Mouse (Mus musculus): ENCODE measurements around the gene Olfr681. TPM values are rescaled to one million over a fixed set of nuclear protein-coding genes. Genes with fewer than 3 reads are reported as not detected.
"Not testable (repeated sequence)": the region's sequence is repeated elsewhere in the genome, so short reads cannot be mapped to it uniquely, and the experiment has no call there.

Olfr681 gene
- not detected in 2 replicates for polyA plus RNA-seq (2012; rRNA removed)

DNA sequence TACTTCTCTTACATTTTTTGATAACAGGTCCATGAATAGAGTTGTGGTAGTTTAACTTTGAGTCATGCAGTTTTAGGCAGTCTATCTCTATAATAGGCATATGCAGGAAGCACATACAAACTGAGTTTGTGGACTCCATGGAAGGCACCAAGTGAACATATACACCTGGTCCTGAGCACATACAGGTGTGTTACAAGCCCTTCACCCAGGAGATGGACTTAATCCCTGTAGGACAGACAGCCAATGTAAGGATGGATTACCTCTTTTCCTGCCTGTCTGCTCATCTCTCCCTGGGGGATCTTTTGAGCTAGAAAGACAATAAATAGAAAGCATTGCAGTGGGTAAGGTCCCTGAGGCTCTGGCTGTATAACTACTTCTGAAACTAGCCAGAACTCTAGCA, at the start of gene Olfr681:
Gene Olfr681, plus strand, starts transcription at position 301 of the 400 bp plus-strand sequence.
- DNase-seq (ENCODE audit: low read depth), result no peak
- TF ChIP-seq CTCF (IDR thresholded peaks at IDR 0.05; ENCODE audit: borderline replicate concordance, extremely low read depth, insufficient read depth, insufficient read length), result no peak
- no peak for TF ChIP-seq POLR2A (IDR thresholded peaks at IDR 0.05; ENCODE audit: borderline replicate concordance, extremely low read depth, insufficient read depth, insufficient read length, poor library complexity, severe bottlenecking)

GRCm38 (mm10) chr7:105080905-105081304, 35.7 kb upstream of the Olfr681 start, which contains the start of gene Olfr679:
Gene Olfr679 (plus strand): TSS chr7:105081205.
- DNase-seq (ENCODE audit: low read depth), result no peak
- no peak for TF ChIP-seq CTCF (IDR thresholded peaks at IDR 0.05; ENCODE audit: borderline replicate concordance, extremely low read depth, insufficient read depth, insufficient read length)
- TF ChIP-seq POLR2A (IDR thresholded peaks at IDR 0.05; ENCODE audit: borderline replicate concordance, extremely low read depth, insufficient read depth, insufficient read length, poor library complexity, severe bottlenecking), result no peak

DNA sequence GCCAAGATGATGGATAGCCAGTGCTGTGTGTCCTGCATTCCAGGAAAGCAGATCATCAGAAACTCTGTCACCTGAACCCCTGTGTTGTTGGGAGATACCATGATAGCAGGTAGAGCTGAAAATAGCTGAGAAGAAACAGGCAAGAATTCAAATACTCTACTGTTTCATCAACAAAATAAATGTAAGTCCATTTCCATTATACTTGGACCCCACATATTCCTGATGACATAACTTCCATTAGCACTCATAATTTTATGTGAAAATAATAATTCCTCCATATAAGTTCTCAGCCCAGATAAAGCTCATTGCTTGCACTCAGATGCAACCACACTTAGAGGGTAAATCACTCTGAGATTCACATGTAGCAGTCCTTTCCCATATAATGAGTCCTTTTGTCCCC, 23.9 kb upstream of the Olfr681 start, which contains the start of gene Olfr680-ps1:
Gene Olfr680-ps1, minus strand, starts transcription at position 101 of the 400 bp plus-strand sequence.
- DNase-seq (ENCODE audit: low read depth), result not testable (repeated sequence)

- no peak for DNase-seq (ENCODE audit: low read depth)
- TF ChIP-seq CTCF (IDR thresholded peaks at IDR 0.05; ENCODE audit: borderline replicate concordance, extremely low read depth, insufficient read depth, insufficient read length) (no peak), POLR2A (IDR thresholded peaks at IDR 0.05; ENCODE audit: borderline replicate concordance, extremely low read depth, insufficient read depth, insufficient read length, poor library complexity, severe bottlenecking) (no peak)
Observed at GRCm38 (mm10) chr7:105141275-105141674, 24.6 kb downstream of the Olfr681 start.

DNA sequence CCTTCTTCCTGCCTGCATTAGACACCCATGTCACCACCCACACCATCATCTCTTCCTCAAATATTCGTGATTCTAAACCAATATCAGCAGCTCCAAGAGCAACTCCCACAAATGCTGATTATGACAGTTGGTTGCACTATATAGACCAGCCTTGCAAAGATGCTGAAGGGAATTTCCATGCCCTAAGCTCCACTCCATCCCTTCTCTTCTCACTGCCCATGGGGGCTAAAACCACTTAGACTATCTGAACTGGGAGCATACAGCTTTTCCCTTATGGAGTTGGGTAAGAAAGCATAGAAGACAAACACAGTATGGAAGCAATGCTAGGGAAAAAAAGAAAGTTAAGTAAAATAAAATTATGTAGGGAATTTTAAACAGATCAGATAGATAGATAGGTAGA, 30.3 kb downstream of the Olfr681 start, which contains the start of gene Olfr683:
Gene Olfr683, minus strand, starts transcription at position 101 of the 400 bp plus-strand sequence.
- no peak for TF ChIP-seq POLR2A (IDR thresholded peaks at IDR 0.05; ENCODE audit: borderline replicate concordance, extremely low read depth, insufficient read depth, insufficient read length, poor library complexity, severe bottlenecking)
- no peak for TF ChIP-seq CTCF (IDR thresholded peaks at IDR 0.05; ENCODE audit: borderline replicate concordance, extremely low read depth, insufficient read depth, insufficient read length)

GRCm38 (mm10) chr7:105163553-105163952, 46.9 kb downstream of the Olfr681 start, which contains the start of gene Olfr684:
Gene Olfr684 (minus strand): TSS chr7:105163653.
- DNase-seq (ENCODE audit: low read depth), result no peak
- TF ChIP-seq CTCF (IDR thresholded peaks at IDR 0.05; ENCODE audit: borderline replicate concordance, extremely low read depth, insufficient read depth, insufficient read length), result no peak
- no peak for TF ChIP-seq POLR2A (IDR thresholded peaks at IDR 0.05; ENCODE audit: borderline replicate concordance, extremely low read depth, insufficient read depth, insufficient read length, poor library complexity, severe bottlenecking)

More for the DNA sequence above, 30.3 kb downstream of the Olfr681 start, which contains the start of gene Olfr683:
- DNase-seq (ENCODE audit: low read depth), result no peak

DNA sequence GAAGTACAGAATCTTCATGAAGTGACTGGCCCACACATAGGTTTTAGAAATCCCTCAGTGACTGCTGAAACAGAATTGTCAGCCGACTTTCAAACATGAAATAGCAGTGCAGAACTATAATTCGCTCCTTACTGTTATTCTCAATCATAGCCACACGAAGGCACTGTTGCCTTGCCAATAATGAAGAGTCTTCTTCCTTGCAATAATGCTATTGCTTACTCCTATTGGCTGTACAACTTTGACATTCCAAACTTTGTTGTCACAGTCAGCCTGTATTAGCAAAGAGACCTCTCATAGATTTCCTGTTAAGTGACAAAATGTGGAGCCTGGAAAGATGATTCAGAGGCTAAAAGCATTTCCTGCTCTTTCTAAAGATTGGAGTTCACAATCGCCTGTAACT, 54.1 kb downstream of the Olfr681 start:
- no peak for TF ChIP-seq POLR2A (IDR thresholded peaks at IDR 0.05; ENCODE audit: borderline replicate concordance, extremely low read depth, insufficient read depth, insufficient read length, poor library complexity, severe bottlenecking)
- peak; percentile 38; the same call in 1 of the 2 replicates for TF ChIP-seq CTCF (IDR thresholded peaks at IDR 0.05; ENCODE audit: borderline replicate concordance, extremely low read depth, insufficient read depth, insufficient read length)
- peak; percentile 33 for DNase-seq (ENCODE audit: low read depth)

Other genes starting within 250 kb of the Olfr681 start
- gene Olfr665, start 238.8 kb upstream of the Olfr681 start, polyA plus RNA-seq (2012; rRNA removed), result not detected in 2 replicates
- not detected in 2 replicates for gene Olfr666, start 220.9 kb upstream of the Olfr681 start, polyA plus RNA-seq (2012; rRNA removed)
- gene Olfr667, start 195.4 kb upstream of the Olfr681 start, polyA plus RNA-seq (2012; rRNA removed), result not detected in 2 replicates
- gene Olfr668, start 188.8 kb upstream of the Olfr681 start, polyA plus RNA-seq (2012; rRNA removed), result not detected in 2 replicates
- gene Olfr669, start 182.6 kb upstream of the Olfr681 start, polyA plus RNA-seq (2012; rRNA removed), result not detected in 2 replicates
- gene Olfr670, start 154.2 kb upstream of the Olfr681 start, polyA plus RNA-seq (2012; rRNA removed), result not detected in 2 replicates
- gene Olfr671, start 137.7 kb upstream of the Olfr681 start, polyA plus RNA-seq (2012; rRNA removed), result not detected in 2 replicates
- gene Olfr672, start 114.8 kb upstream of the Olfr681 start, polyA plus RNA-seq (2012; rRNA removed), result not detected in 2 replicates
- not detected in 2 replicates for gene Olfr675, start 88.4 kb upstream of the Olfr681 start, polyA plus RNA-seq (2012; rRNA removed)
- not detected in 2 replicates for gene Olfr676, start 84.1 kb upstream of the Olfr681 start, polyA plus RNA-seq (2012; rRNA removed)
- gene Olfr677, start 65.5 kb upstream of the Olfr681 start, polyA plus RNA-seq (2012; rRNA removed), result not detected in 2 replicates
- gene Olfr678, start 52.4 kb upstream of the Olfr681 start, polyA plus RNA-seq (2012; rRNA removed), result not detected in 2 replicates
- gene Olfr679, start 35.6 kb upstream of the Olfr681 start, polyA plus RNA-seq (2012; rRNA removed), result not detected in 2 replicates
- not detected in 2 replicates for gene Olfr680-ps1, start 24.0 kb upstream of the Olfr681 start, polyA plus RNA-seq (2012; rRNA removed)
- gene Olfr683, start 30.2 kb downstream of the Olfr681 start, polyA plus RNA-seq (2012; rRNA removed), result not detected in 2 replicates
- gene Olfr684, start 46.8 kb downstream of the Olfr681 start, polyA plus RNA-seq (2012; rRNA removed), result not detected in 2 replicates
- gene Olfr685, start 69.2 kb downstream of the Olfr681 start, polyA plus RNA-seq (2012; rRNA removed), result not detected in 2 replicates
- gene Olfr686, start 90.6 kb downstream of the Olfr681 start, polyA plus RNA-seq (2012; rRNA removed), result not detected in 2 replicates
- not detected in 2 replicates for gene Olfr688, start 171.3 kb downstream of the Olfr681 start, polyA plus RNA-seq (2012; rRNA removed)
- not detected in 2 replicates for gene Olfr689, start 194.3 kb downstream of the Olfr681 start, polyA plus RNA-seq (2012; rRNA removed)
- 0.26 and 0.40 TPM in 2 replicates for gene Olfr690, start 217.3 kb downstream of the Olfr681 start, polyA plus RNA-seq (2012; rRNA removed)
- gene Olfr691, start 225.4 kb downstream of the Olfr681 start, polyA plus RNA-seq (2012; rRNA removed), result 0.31 and 0.40 TPM in 2 replicates

Measured in brain, embryonic 14.5 days (tissue).